Mouse (Mus musculus) CH12.LX (cell line): Measurements from ENCODE around the gene Pum2. TPM values are rescaled to one million over a fixed set of nuclear protein-coding genes. Genes with fewer than 3 reads are reported as not detected.
A peak's percentile ranks its signal among the peaks of the same experiment; 100 is the strongest.

ENCODE experiments used
- DNase-seq: peaks from one replicate; pipeline ENCODE4 v3.0.0-alpha.2; 2013; ENCODE audit errors: extremely low read depth
- H3K27ac ChIP-seq: 2 replicates; pipeline ENCODE4 v1.5.1; 2012; ENCODE audit warnings: low read depth, mild to moderate bottlenecking, control low read depth, moderate library complexity; ENCODE audit not compliant: insufficient read depth
- H3K27me3 ChIP-seq: replicated peaks from 2 replicates; pipeline ENCODE3; 2012; ENCODE audit warnings: inconsistent platforms
- H3K36me3 ChIP-seq, 2 experiments: replicated peaks in 1 of 2; 2 replicates each; pipeline versions ENCODE3 to v1.6.1; 2012; ENCODE audit warnings: inconsistent platforms in 1 of 2, low read length in 1 of 2, mild to moderate bottlenecking in 1 of 2, mixed read lengths in 1 of 2, moderate library complexity in 1 of 2; ENCODE audit not compliant: control insufficient read depth in 1 of 2, insufficient read depth in 1 of 2
- H3K4me1 ChIP-seq, 2 experiments: 2 replicates each; pipeline ENCODE4 v1.6.1; 2012; ENCODE audit warnings: inconsistent platforms in 1 of 2, moderate library complexity in 1 of 2; ENCODE audit not compliant: insufficient read depth in 2 of 2, control insufficient read depth in 1 of 2
- H3K4me2 ChIP-seq: 2 replicates; pipeline ENCODE4 v1.6.1; 2012; ENCODE audit warnings: low read depth, mild to moderate bottlenecking, control low read depth; ENCODE audit not compliant: poor library complexity, insufficient read depth, severe bottlenecking
- H3K4me3 ChIP-seq, 3 experiments: fragments of 150-350 bp in 1 of 3; sonication (generic) in 1 of 3; replicated peaks in 1 of 3; 2 replicates each; pipeline versions ENCODE3 to v1.5.1; 2011 to 2012; ENCODE audit warnings: low read depth in 2 of 3, low read length in 2 of 3, mild to moderate bottlenecking in 2 of 3, moderate library complexity in 2 of 3, control low read depth in 1 of 3, improper control_type of control experiment in 1 of 3, inconsistent platforms in 1 of 3, mixed read lengths in 1 of 3; ENCODE audit not compliant: poor library complexity in 1 of 3
- H3K79me2 ChIP-seq: replicated peaks from 2 replicates; pipeline ENCODE4 v1.6.1; 2012; ENCODE audit warnings: mild to moderate bottlenecking, moderate library complexity; ENCODE audit not compliant: control insufficient read depth, poor library complexity, insufficient read depth, severe bottlenecking; ENCODE audit errors: extremely low read depth
- H3K9ac ChIP-seq: 2 replicates; pipeline ENCODE4 v1.6.1; 2012; ENCODE audit warnings: low read depth, mild to moderate bottlenecking, control low read depth, moderate library complexity; ENCODE audit not compliant: insufficient read depth
- H3K9me3 ChIP-seq: replicated peaks from 2 replicates; pipeline ENCODE3; 2012; ENCODE audit warnings: low read length, inconsistent platforms, mixed read lengths
- CHD2 ChIP-seq: IDR thresholded peaks from 2 replicates; pipeline ENCODE4 v1.6.1; 2011; ENCODE audit warnings: low read length, improper control_type of control experiment
- ELF1 ChIP-seq: IDR thresholded peaks from 2 replicates; pipeline ENCODE4 v1.6.1; 2014; ENCODE audit warnings: low read depth, mild to moderate bottlenecking, inconsistent platforms, low read length, improper control_type of control experiment
- EP300 ChIP-seq: IDR thresholded peaks from 2 replicates; pipeline ENCODE4 v1.6.1; 2011; ENCODE audit warnings: low read length, improper control_type of control experiment
- GABPA ChIP-seq: IDR thresholded peaks from 2 replicates; pipeline ENCODE4 v1.6.1; 2012; ENCODE audit warnings: low read depth, low read length, improper control_type of control experiment, inconsistent platforms; ENCODE audit not compliant: insufficient replicate concordance
- IRF4 ChIP-seq: IDR thresholded peaks from 2 replicates; pipeline ENCODE4 v1.6.1; 2014; ENCODE audit warnings: low read depth, mild to moderate bottlenecking, inconsistent platforms, low read length, improper control_type of control experiment
- JUN ChIP-seq: IDR thresholded peaks from 2 replicates; pipeline ENCODE4 v1.6.1; 2011; ENCODE audit warnings: low read depth, mild to moderate bottlenecking, low read length, improper control_type of control experiment, moderate library complexity; ENCODE audit not compliant: insufficient read depth
- KAT2A ChIP-seq: IDR thresholded peaks from 2 replicates; pipeline ENCODE4 v1.6.1; 2012; ENCODE audit warnings: low read length, improper control_type of control experiment, inconsistent platforms; ENCODE audit not compliant: insufficient replicate concordance
- MAFK ChIP-seq: IDR thresholded peaks from 2 replicates; pipeline ENCODE4 v1.6.1; 2011; ENCODE audit warnings: low read length, improper control_type of control experiment; ENCODE audit not compliant: insufficient replicate concordance
- MAX ChIP-seq: IDR thresholded peaks from 2 replicates; pipeline ENCODE4 v1.6.1; 2011; ENCODE audit warnings: low read length, improper control_type of control experiment
- MXI1 ChIP-seq: IDR thresholded peaks from 2 replicates; pipeline ENCODE4 v1.6.1; 2011; ENCODE audit warnings: mild to moderate bottlenecking, low read depth, low read length, improper control_type of control experiment
- MYC ChIP-seq: IDR thresholded peaks from 2 replicates; pipeline ENCODE4 v1.6.1; 2011; ENCODE audit warnings: low read depth, mild to moderate bottlenecking, improper control_type of control experiment, low read length
- NRF1 ChIP-seq: IDR thresholded peaks from 2 replicates; pipeline ENCODE4 v1.6.1; 2014; ENCODE audit warnings: low read depth, mild to moderate bottlenecking, inconsistent platforms, low read length, improper control_type of control experiment, moderate library complexity
- POLR2A ChIP-seq: IDR thresholded peaks from 2 replicates; pipeline ENCODE4 v1.6.1; 2011; ENCODE audit warnings: low read depth, mild to moderate bottlenecking, improper control_type of control experiment, low read length
- RCOR1 ChIP-seq: conservative IDR thresholded peaks from 2 replicates; pipeline ENCODE4 v1.6.1; 2012; ENCODE audit warnings: low read depth, mild to moderate bottlenecking, inconsistent platforms, low read length, improper control_type of control experiment
- SIN3A ChIP-seq: IDR thresholded peaks from 2 replicates; pipeline ENCODE4 v1.6.1; 2012; ENCODE audit warnings: low read length, improper control_type of control experiment, inconsistent platforms
- TCF12 ChIP-seq: IDR thresholded peaks from 2 replicates; pipeline ENCODE4 v1.6.1; 2014; ENCODE audit warnings: low read depth, mild to moderate bottlenecking, inconsistent platforms, low read length, improper control_type of control experiment
- UBTF ChIP-seq: IDR thresholded peaks from 2 replicates; pipeline ENCODE4 v1.6.1; 2012; ENCODE audit warnings: low read depth, mild to moderate bottlenecking, inconsistent platforms, low read length, improper control_type of control experiment, moderate library complexity
- USF1 ChIP-seq: IDR thresholded peaks from 2 replicates; pipeline ENCODE4 v1.6.1; 2014; ENCODE audit warnings: low read depth, mild to moderate bottlenecking, inconsistent platforms, low read length, improper control_type of control experiment
- USF2 ChIP-seq: conservative IDR thresholded peaks from 2 replicates; pipeline ENCODE4 v1.6.1; 2011; ENCODE audit warnings: low read depth, low read length, improper control_type of control experiment
- ZC3H11A ChIP-seq: IDR thresholded peaks from 2 replicates; pipeline ENCODE4 v1.6.1; 2012; ENCODE audit warnings: low read depth, mild to moderate bottlenecking, inconsistent platforms, low read length, improper control_type of control experiment
- ZMIZ1 ChIP-seq: IDR thresholded peaks from 2 replicates; pipeline ENCODE4 v1.6.1; 2012; ENCODE audit warnings: low read depth, mild to moderate bottlenecking, inconsistent platforms, low read length, improper control_type of control experiment
- ZNF384 ChIP-seq: IDR thresholded peaks from 2 replicates; pipeline ENCODE4 v1.6.1; 2012; ENCODE audit warnings: low read depth, low read length, improper control_type of control experiment, inconsistent platforms
- dilution Hi-C: fragments of 300-500 bp; cut with MboI; formaldehyde crosslinking; loops from 2 replicates; pipeline ENCODE4 v1.14.3; 2020; ENCODE audit warnings: low sequenced_read_pairs; ENCODE audit not compliant: extremely low pct_unique_long_range_greater_than_20kb, extremely low pct_ligation_motif_present
- in situ Hi-C: fragments of 300-500 bp; cut with MboI; formaldehyde crosslinking; loops from 3 replicates; pipeline ENCODE4 v1.14.3; 2019; ENCODE audit warnings: low sequenced_read_pairs, low pct_ligation_motif_present, low pct_unique_long_range_greater_than_20kb, mixed read lengths
- polyA plus RNA-seq: library from polyadenylated mRNA; unstranded; fragments of >175 nt; gene quantifications from 2 replicates; pipeline ENCODE4 v1.2.1, GENCODE M21; 2012; ENCODE audit warnings: low read depth; ENCODE audit not compliant: insufficient read length
- total RNA-seq, 2 experiments: library from RNA; depleted of rRNA; stranded (reverse); fragments of 300-350 nt in 1 of 2; fragments of >200 nt in 1 of 2; gene quantifications; 2 replicates each; pipeline ENCODE4 v1.2.3; 2012 to 2014

Gene Pum2
- total and polyA plus RNA-seq, 3 experiments = 52.9 to 90.2 (median 62.7) TPM

- TF ChIP-seq CHD2 (peak; percentile 64; the same call in 1 of the 2 replicates), JUN (no peak), EP300 (no peak), RCOR1 (no peak), IRF4 (no peak), MAFK (no peak), TCF12 (peak; percentile 27; the same call in 1 of the 2 replicates), GABPA (no peak), USF1 (no peak), SIN3A (peak; percentile 18; the same call in 1 of the 2 replicates), MYC (no peak), MAX (no peak; the same call in 1 of the 2 replicates), POLR2A (peak; percentile 45; the same call in 1 of the 2 replicates), ZNF384 (no peak), KAT2A (no peak), USF2 (no peak), ZC3H11A (no peak), ELF1 (0 out of 2 replicates have a peak, but pooled peaks have one; percentile 26), UBTF (peak; percentile 80), NRF1 (0 out of 2 replicates have a peak, but pooled peaks have one; percentile 8), ZMIZ1 (0 out of 2 replicates have a peak, but pooled peaks have one; percentile 7)
These were observed 487 bp downstream of the Pum2 start (continued) for GRCm38 (mm10) chr12:8674377-8674864.

DNA sequence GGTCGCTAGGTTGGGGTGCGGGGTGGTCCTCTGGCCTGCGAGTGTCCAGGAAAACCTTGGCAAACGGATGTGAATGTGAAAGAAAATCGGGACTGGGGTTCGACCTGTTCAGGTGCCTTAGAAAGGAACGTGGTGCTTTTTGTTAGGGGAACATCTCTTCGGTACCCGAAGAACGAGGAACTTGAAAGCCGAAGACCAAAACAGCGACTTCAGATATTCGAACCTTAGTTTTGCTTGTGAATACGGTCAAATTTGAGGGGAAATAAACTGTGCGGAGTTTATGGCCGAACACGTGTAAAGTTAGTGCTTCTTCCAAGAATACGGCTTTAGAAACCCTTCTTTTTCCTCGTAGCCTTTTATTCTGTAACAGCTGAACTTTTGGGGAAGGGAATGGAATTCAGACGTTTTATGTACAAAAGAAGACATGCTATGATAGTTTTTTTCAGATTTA, 982 bp downstream of the Pum2 start:
- DNase-seq = peak; percentile 36
- H3K4me1 ChIP-seq = peaks cover 0 to 36% of the 10 kb centered on the region in 2 experiments; a peak in 3 of 4 replicates
- peak; percentile 79; the same call in 1 of the 2 replicates for TF ChIP-seq MXI1
- no peak for TF ChIP-seq IRF4
- no peak; the same call in 1 of the 2 replicates for TF ChIP-seq UBTF
- peak; percentile 43; the same call in 1 of the 2 replicates for TF ChIP-seq MYC
- no peak for TF ChIP-seq JUN
- H3K9ac ChIP-seq = peak overlapping the region; percentile 89
- H3K4me2 ChIP-seq = peak overlapping the region; percentile 78; the same call in 1 of the 2 replicates
- H3K36me3 ChIP-seq = peaks cover 0 to 8% of the 10 kb centered on the region in 2 experiments
- H3K27me3 ChIP-seq = no peaks in the 10 kb centered on the region
- 0 out of 2 replicates have a peak overlapping the region, but pooled peaks have one; percentile 75 for H3K27ac ChIP-seq
- H3K4me3 ChIP-seq = peak overlapping the region; percentile 83 to 95 (median 85)
- peaks cover 48% of the 10 kb centered on the region for H3K79me2 ChIP-seq
- in situ Hi-C loops = no loop called here
- dilution Hi-C loops = no loop called here
- no peaks in the 10 kb centered on the region for H3K9me3 ChIP-seq
